Mouse (Mus musculus): ENCODE data around the gene Rars2.
"Not testable (repeated sequence)": the region's sequence is repeated elsewhere in the genome, so short reads cannot be mapped to it uniquely, and the experiment has no call there.

Gene Rars2

GRCm38 (mm10) chr4:34614630-34615094, at the start of gene Rars2, which contains the start of gene Orc3:
TSS of gene Rars2 (plus strand) at chr4:34614957.
TSS of gene Orc3 (minus strand) at chr4:34614944.
- DNase-seq (ENCODE audit: low read depth, low spot score) = peak; percentile 76

GRCm38 (mm10) chr4:34566226-34566625, 48.5 kb upstream of the Rars2 start:
- DNase-seq (ENCODE audit: low read depth, low spot score) = no peak

- DNase-seq (ENCODE audit: low read depth, low spot score) = no peak
Measured at GRCm38 (mm10) chr4:34572876-34573275, 41.9 kb upstream of the Rars2 start.

DNA sequence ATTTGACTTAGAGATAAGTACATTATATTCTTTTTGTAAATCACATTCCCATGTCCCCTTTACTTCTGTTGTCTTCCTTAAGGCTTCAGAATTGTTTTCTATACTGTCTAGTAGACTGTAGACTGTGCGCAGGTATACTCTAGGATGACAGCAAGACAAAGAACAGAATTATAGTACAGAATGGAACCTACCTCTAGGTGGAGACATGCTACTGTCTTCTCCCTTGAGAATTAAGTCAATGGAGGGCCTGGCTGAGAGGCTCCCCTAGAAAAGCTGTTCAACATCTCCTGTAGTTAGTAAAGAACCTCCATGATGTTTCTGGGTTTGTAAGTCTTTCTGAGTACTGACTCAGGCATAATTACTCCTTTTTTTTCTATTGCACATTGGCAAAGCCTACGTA, 37.7 kb upstream of the Rars2 start:
- DNase-seq (ENCODE audit: low read depth, low spot score) = no peak

DNA sequence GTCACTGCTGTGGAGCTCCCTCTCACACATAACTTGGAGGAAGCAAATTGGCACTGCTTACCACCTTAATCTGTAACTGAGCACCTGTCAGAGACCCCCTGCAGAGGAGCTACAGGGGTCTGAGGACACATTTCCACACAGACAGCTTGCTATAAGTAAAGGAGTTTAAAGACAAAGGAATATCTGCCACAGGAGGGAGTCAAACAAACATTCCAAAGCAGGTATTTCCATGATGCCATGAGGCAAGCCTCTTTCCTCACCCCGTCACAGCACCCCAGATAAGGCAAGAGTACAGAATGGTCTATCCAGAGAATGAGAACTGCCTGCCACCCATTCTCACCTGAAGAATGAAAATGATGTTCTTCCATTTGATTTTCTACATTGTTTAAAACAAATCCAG, 35.5 kb upstream of the Rars2 start:
- no peak for DNase-seq (ENCODE audit: low read depth, low spot score)

- not testable (repeated sequence) for DNase-seq (ENCODE audit: low read depth, low spot score)
Measured at GRCm38 (mm10) chr4:34581489-34581888, 33.3 kb upstream of the Rars2 start.

DNA sequence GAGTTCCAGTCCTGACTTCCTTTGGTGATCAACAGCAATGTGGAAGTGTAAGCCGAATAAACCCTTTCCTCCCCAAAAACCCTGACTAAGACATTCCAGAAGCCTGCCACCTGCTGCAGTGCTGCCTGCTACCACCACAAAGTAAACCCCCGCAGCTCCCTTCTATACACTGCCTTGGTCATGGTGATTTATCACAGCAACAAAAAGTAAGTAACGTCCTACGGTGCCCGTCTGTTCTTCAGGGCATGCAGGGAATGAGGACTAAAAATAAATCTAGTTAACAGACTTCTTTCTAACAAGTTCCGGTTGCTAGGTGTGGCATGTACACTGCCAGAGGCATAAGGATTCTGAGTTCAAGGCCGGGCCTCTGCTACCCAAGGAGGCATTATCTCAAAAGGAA, 32.8 kb upstream of the Rars2 start:
- DNase-seq (ENCODE audit: low read depth, low spot score) = no peak

- DNase-seq (ENCODE audit: low read depth, low spot score) = no peak
Measured at GRCm38 (mm10) chr4:34582476-34582875, 32.3 kb upstream of the Rars2 start.

GRCm38 (mm10) chr4:34583427-34583826, 31.3 kb upstream of the Rars2 start:
- no peak for DNase-seq (ENCODE audit: low read depth, low spot score)

GRCm38 (mm10) chr4:34584871-34585607, 29.7 kb upstream of the Rars2 start:
- DNase-seq (ENCODE audit: low read depth, low spot score) = no peak

GRCm38 (mm10) chr4:34603123-34603522, 11.6 kb upstream of the Rars2 start:
- DNase-seq (ENCODE audit: low read depth, low spot score) = no peak

GRCm38 (mm10) chr4:34606658-34607057, 8.1 kb upstream of the Rars2 start:
- DNase-seq (ENCODE audit: low read depth, low spot score) = no peak

- no peak for DNase-seq (ENCODE audit: low read depth, low spot score)
Measured at GRCm38 (mm10) chr4:34613571-34614145, 1.1 kb upstream of the Rars2 start.

DNA sequence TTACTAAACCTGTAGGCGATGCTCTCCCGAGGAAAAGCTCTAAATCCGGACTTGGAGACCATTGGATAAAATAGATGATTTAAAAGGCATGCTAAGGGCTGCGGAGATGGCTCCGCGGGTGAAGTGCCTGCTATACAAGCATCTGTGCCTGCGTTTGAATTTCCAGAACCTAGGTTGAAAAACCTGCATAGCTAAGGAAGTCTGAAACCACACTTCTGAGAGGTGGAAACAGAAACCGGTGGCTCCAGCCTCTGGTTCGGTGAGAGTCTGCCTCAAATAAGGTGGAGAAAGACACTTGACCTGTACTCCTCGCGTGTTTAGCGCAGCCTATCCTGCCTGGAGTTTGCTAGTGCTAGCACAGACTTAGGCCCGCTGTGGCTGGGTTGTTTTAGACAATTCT, 546 bp downstream of the Rars2 start:
- DNase-seq (ENCODE audit: low read depth, low spot score) = no peak

- DNase-seq (ENCODE audit: low read depth, low spot score) = no peak
Measured at GRCm38 (mm10) chr4:34616146-34616545, 1.4 kb downstream of the Rars2 start.

DNA sequence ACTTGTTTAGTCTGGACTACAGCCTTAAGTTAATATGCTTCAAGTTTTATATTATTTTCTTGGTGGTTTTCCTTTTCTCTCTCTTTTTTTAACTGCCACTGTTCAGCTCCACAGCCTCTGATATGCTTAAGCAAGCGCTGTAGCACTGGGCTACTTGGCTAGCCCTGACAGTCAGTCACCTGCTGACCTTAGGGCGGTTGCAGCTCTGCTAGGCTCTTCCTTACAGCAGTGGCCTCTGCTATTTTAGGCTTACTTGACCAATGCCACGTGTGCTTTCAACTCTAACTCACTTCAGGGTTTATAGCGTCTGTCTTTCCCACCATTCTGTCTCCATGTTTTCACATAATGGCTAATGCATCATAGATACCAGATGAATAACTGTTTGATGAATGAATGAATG, 10.8 kb downstream of the Rars2 start:
- DNase-seq (ENCODE audit: low read depth, low spot score) = no peak

- no peak for DNase-seq (ENCODE audit: low read depth, low spot score)
Measured at GRCm38 (mm10) chr4:34626401-34626800, 11.6 kb downstream of the Rars2 start.

DNA sequence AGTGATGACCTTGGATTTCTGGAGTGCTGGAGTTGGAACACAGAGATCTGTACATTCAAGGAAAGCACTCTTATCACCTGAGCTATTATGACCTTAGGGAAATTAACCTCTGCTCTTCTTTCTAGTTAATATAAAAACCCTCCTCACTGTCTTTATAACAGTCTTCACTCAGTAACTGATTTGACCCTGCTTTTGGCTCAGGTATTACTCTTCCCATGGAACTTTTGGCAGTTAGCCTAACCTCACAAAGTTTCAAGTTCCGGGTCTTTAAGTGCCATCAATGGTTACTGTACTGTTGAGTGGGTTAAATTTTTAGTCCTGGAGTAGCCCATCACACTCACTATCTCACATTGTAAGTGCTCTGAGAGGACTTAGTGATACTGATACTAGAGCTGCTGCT, 15.2 kb downstream of the Rars2 start:
- DNase-seq (ENCODE audit: low read depth, low spot score) = no peak

- no peak for DNase-seq (ENCODE audit: low read depth, low spot score)
Measured at GRCm38 (mm10) chr4:34634129-34634528, 19.4 kb downstream of the Rars2 start.

- DNase-seq (ENCODE audit: low read depth, low spot score) = no peak
Measured at GRCm38 (mm10) chr4:34636036-34636435, 21.3 kb downstream of the Rars2 start.

DNA sequence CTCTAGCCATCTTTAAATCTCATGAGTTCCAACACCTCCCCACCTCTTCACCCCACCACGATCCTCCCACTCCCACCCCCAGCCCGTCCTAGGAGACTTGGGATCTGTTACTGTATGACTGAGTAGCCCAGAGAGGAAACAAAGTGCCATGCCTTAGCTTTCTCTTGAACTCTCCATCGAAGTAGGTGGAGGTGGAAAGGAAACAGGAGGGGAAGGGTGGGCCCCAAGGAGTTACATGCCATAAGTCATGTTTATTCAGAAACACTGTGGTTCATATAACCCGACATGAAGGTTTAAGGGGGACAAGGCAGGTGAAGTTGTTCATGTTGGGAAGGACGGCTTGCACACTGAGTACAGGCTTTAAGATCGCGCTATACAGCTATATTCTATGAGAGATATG, 22.6 kb downstream of the Rars2 start:
- no peak for DNase-seq (ENCODE audit: low read depth, low spot score)

GRCm38 (mm10) chr4:34637851-34638250, 23.1 kb downstream of the Rars2 start:
- no peak for DNase-seq (ENCODE audit: low read depth, low spot score)

DNA sequence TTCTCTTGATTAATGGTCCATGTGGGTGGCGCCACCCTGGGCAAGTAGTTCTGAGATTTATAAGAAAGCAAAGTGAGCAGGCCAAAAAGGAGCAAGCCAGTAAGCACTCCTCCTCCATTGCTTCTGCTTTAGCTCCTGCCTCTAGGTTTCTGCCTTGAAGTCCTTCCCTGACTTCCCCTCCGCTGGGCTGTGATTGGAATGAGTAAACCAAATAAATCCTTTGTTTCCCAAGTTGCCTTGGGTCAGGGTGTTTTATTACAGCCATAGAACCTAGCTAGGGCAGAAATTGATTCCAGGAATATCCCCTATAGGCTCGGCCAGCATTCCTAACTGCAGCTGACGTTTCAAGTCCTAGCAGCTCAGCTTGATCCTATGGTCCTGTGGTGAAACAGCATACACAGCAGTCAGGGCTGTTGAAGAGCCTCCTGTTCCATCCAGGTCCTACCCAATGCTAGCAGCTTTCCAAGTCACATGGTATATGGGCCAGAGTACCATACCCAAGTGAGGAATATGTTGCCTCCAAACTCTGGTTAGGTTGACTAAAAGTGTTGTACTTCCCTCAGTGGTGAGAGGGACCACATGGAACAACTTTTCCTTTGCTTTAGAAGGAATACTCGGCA, 25.1 kb downstream of the Rars2 start:
- DNase-seq (ENCODE audit: low read depth, low spot score) = no peak
